Mouse (Mus musculus) layer of hippocampus, adult 2 months (tissue): ENCODE results near the gene Fmnl2. TPM values are rescaled to one million over a fixed set of nuclear protein-coding genes. Genes with fewer than 3 reads are reported as not detected.

Source experiments
- DNase-seq, 2 experiments: peaks; one replicate each; pipeline ENCODE4 v3.0.0; 2022; ENCODE audit warnings: low spot score in 2 of 2
- H3K27ac ChIP-seq: fragments of 200-600 bp; 2 replicates; pipeline ENCODE4 v1.8.1; 2022
- H3K4me3 ChIP-seq: fragments of 200-600 bp; 2 replicates; pipeline ENCODE4 v1.8.1; 2022; ENCODE audit warnings: mild to moderate bottlenecking
- CTCF ChIP-seq: fragments of 200-600 bp; conservative IDR thresholded peaks from 2 replicates; pipeline ENCODE4 v1.8.1; 2022; ENCODE audit warnings: antibody characterized with exemption, mild to moderate bottlenecking, moderate library complexity
- total RNA-seq, 2 experiments: library from RNA; stranded (reverse); gene quantifications; 2 replicates each; pipeline ENCODE4 v1.2.3; 2021

Gene Fmnl2
- total RNA-seq, 2 experiments from 2014 or later = 42.4 to 44.0 TPM

DNA sequence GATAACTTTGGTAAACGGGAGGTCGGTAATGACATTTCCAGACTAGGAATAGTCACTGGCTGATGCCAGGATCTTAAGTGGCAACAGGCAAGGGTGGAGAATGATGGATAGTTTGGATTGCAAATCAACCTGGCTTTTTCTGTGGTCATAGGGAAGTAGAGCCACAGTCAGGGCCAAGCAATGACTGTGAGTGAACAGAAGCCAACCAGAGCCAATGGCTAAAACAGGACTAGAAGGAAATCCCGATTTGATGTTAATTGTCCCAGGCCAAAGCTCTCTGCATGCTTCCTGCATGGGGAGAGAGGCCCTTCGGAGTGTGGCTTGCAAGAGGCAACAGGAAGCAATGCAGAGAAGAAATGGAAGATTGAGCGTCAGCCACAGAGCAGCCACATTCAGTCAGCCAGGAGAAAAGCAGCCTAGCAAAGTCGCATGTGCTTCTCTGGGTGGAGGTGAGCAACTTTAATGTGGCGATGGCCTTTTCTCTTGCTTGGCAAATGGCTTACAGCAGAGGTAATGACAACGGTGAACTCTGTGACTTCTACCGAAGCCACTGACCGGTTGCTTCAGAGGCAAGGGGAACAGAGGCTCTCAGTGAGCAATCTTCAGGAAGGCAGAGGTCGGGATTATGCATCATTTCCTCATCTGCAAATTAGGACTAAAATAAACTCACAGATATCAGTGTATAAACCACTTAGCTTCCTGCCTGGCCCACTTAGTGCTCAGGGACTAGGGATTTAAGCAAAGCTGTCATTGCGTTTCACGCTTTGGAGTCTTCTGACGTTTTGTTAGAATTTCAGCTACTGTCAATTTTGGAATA, 12.5 kb upstream of the Fmnl2 start:
- no peak overlapping the region for H3K27ac ChIP-seq
- no peak for DNase-seq
- no peak overlapping the region for H3K4me3 ChIP-seq
- no peak for TF ChIP-seq CTCF

DNA sequence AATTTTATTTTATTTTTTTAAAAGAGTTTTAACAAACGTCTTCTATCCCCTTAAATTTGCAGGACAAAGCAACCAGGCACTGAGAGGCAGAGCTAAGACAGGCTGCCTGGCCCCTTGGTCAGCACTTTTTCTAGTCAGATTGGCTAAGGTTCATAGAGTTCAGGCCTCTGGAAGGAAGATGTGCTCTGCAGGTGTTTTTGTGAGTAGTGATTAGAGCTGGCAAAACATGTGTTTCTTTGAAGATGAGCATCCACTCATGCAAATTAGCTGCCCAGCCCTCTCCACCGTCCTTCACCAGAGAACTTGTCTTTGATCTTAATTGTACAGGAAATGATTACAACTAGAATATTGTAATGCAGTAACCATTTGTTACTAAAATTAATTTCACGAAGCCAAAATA, 11.2 kb upstream of the Fmnl2 start:
- Histone ChIP-seq H3K27ac (no peak overlapping the region), H3K4me3 (no peak overlapping the region)
- no peak for TF ChIP-seq CTCF
- DNase-seq = no peak

- H3K4me3 ChIP-seq = no peak overlapping the region
- no peak overlapping the region for H3K27ac ChIP-seq
- peak in 1 of 2 experiments; percentile 16 for DNase-seq
- TF ChIP-seq CTCF = no peak
These were observed 8.6 kb upstream of the Fmnl2 start for GRCm38 (mm10) chr2:52849092-52849491.

GRCm38 (mm10) chr2:52858529-52859465, 1.1 kb downstream of the Fmnl2 start:
- peak overlapping the region; percentile 91 for H3K27ac ChIP-seq
- TF ChIP-seq CTCF = peak; percentile 46

GRCm38 (mm10) chr2:52859466-52859840, 1.8 kb downstream of the Fmnl2 start:
- Histone ChIP-seq H3K27ac (peak overlapping the region; percentile 91), H3K4me3 (peak overlapping the region; percentile 96)
- DNase-seq = no peak
- TF ChIP-seq CTCF = no peak

More at GRCm38 (mm10) chr2:52858529-52859465, 1.1 kb downstream of the Fmnl2 start:
- peak in 1 of 2 experiments; percentile 21 for DNase-seq
- peak overlapping the region; percentile 96 for H3K4me3 ChIP-seq

DNA sequence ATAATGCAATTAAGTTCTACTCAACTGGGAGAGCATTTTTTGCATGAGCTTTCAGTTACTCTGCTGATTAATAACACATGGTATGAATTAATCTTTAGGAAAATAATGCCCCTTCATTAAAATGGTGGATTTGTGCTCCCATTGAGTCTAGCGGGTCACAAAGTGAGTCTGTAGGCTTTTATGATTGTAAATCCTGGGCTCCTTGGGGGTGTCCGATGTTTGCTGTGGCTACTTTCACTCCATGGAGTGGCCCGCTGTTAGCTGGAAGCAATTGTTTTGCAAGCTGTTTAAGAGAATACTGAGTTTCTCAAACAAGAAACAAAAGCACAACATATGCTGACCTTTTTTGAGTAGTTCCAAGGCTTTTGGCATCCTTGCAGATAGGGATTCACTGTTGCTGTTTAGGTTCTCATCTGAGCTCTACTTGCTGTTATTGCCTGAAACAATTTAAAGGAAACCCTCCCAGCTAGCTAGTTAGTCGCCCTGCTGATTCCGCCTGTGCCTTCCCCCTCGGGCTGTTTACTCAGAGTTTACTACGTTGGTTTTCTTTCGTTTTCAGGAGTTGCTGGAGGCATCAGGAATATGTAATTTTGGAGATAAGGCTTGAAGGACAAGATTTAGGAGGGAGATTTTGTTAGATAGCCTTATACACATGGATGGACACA, 2.6 kb downstream of the Fmnl2 start:
- Histone ChIP-seq H3K27ac (peak overlapping the region; percentile 61; the same call in 1 of the 2 replicates), H3K4me3 (peak overlapping the region; percentile 45)
- DNase-seq = no peak
- no peak for TF ChIP-seq CTCF

DNA sequence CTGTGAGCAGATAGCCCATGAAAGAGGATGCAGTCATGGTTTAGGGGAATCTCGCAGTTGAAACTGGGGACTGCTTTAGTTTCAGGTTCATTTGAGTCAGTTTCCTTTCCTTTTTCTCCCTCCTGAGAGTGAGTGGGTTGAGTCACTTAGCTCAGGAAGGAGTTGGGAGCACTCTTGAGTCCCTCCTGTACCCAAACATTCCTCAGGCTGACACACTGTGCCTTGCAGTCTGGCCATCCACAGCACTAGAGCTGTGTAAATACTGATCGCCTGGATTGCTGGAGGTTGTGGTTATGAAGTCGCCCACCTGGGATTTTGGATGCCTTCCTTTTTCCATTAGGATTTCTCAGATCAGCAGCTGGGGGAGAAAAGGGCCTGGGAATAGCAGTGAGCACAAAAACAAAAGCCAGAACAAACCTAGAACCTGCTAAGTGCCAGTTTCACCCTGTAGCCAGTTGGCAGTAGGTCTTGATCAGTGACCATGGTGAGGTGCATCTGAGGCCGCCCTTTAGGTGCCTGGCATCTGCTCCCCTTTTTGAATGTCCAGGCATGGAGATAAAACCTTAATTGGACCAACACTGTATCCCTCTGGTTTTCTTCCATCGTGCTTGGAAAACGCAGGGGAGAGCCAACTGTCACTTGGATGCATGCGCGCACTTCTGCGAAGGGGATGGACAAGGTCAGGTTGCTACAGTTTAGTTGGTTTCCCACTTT, 4.5 kb downstream of the Fmnl2 start:
- no peak for DNase-seq
- no peak for TF ChIP-seq CTCF
- H3K27ac ChIP-seq = 0 out of 2 replicates have a peak overlapping the region, but pooled peaks have one; percentile 5
- no peak overlapping the region for H3K4me3 ChIP-seq

DNA sequence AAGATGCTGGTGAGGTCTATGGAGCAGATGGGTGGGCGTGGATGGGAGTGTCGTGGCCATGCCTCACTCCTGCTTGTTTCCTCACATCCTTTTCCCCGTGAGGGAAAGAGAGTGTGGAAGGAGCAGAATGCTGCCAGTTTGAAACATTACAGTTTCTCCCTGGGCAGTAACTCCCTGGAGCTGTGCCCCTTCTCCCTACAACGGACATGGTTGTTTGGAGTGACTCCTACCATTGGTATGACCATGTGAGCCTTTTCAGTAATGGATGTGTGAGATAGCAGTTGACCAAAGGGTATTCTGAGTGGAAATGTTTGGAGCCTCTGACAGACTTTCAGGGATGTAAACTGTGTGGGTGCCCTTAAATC, 5.1 kb downstream of the Fmnl2 start:
- TF ChIP-seq CTCF = no peak
- no peak overlapping the region for H3K4me3 ChIP-seq
- DNase-seq = no peak

GRCm38 (mm10) chr2:52864635-52865034, 7.0 kb downstream of the Fmnl2 start:
- TF ChIP-seq CTCF = no peak
- no peak overlapping the region for H3K27ac ChIP-seq
- DNase-seq = no peak
- no peak overlapping the region for H3K4me3 ChIP-seq

More for the DNA sequence above, 5.1 kb downstream of the Fmnl2 start:
- H3K27ac ChIP-seq = no peak overlapping the region

GRCm38 (mm10) chr2:52866151-52866550, 8.5 kb downstream of the Fmnl2 start:
- H3K27ac ChIP-seq = no peak overlapping the region
- no peak for DNase-seq
- no peak for TF ChIP-seq CTCF
- H3K4me3 ChIP-seq = no peak overlapping the region

GRCm38 (mm10) chr2:52867781-52868180, 10.1 kb downstream of the Fmnl2 start:
- no peak for TF ChIP-seq CTCF
- Histone ChIP-seq H3K27ac (no peak overlapping the region), H3K4me3 (no peak overlapping the region)
- no peak for DNase-seq

DNA sequence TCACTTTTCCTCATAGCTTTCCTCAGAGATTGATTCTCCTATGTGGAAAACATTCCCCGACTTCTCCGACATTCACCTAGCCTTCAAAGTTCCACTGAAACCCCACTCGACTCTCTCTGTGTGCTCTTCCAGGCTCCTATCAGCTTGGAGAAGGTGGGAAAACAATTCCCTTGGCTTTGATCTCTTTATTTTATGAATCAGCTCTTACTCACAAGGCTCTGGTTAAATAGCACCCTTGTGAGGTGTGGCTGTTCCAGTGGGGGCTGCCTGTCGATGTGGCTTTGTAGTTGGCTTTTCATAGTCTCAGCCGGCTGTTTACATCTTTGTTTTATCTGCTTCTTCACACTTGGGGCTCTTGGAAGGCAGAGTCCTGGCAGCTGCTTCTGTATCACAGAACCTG, 10.5 kb downstream of the Fmnl2 start:
- Histone ChIP-seq H3K27ac (no peak overlapping the region), H3K4me3 (no peak overlapping the region)
- TF ChIP-seq CTCF = no peak
- no peak for DNase-seq
